Mouse (Mus musculus) limb, embryonic 12.5 days (tissue): ENCODE measurements around the gene Zfp422. TPM values are rescaled to one million over a fixed set of nuclear protein-coding genes. Genes with fewer than 3 reads are reported as not detected.

ENCODE experiments used
- ATAC-seq: fragments of 200-750 bp; cut with Nextera tagmentation; 2 replicates; pipeline ENCODE4 v1.8.0; 2017; ENCODE audit warnings: low read depth, moderate TSS enrichment; ENCODE audit not compliant: insufficient number of reproducible peaks, insufficient read depth, low FRiP score, low TSS enrichment
- H3K27ac ChIP-seq: fragments of 300-500 bp; sonication (generic); 2 replicates; pipeline ENCODE4 v1.5.1; 2016; ENCODE audit warnings: mild to moderate bottlenecking, moderate library complexity
- H3K27me3 ChIP-seq: fragments of 300-500 bp; sonication (generic); 2 replicates; pipeline ENCODE4 v1.6.1; 2016; ENCODE audit warnings: mild to moderate bottlenecking, moderate library complexity
- H3K36me3 ChIP-seq: fragments of 300-500 bp; sonication (generic); 2 replicates; pipeline ENCODE4 v1.6.1; 2016; ENCODE audit warnings: mild to moderate bottlenecking, moderate library complexity
- H3K4me1 ChIP-seq: fragments of 300-500 bp; sonication (generic); replicated peaks from 2 replicates; pipeline ENCODE4 v1.6.1; 2016
- H3K4me2 ChIP-seq: fragments of 300-500 bp; sonication (generic); 2 replicates; pipeline ENCODE4 v1.6.1; 2016; ENCODE audit warnings: mild to moderate bottlenecking, moderate library complexity
- H3K4me3 ChIP-seq: fragments of 300-500 bp; sonication (generic); replicated peaks from 2 replicates; pipeline ENCODE4 v1.5.1; 2016; ENCODE audit warnings: mild to moderate bottlenecking
- H3K9ac ChIP-seq: fragments of 300-500 bp; sonication (generic); replicated peaks from 2 replicates; pipeline ENCODE4 v1.6.1; 2016; ENCODE audit warnings: mild to moderate bottlenecking, moderate library complexity
- H3K9me3 ChIP-seq: fragments of 300-500 bp; sonication (generic); 2 replicates; pipeline ENCODE4 v1.6.1; 2016; ENCODE audit warnings: mild to moderate bottlenecking, moderate library complexity
- WGBS: fragments of 180-500 bp; shearing (Covaris S2); methylation state at CpG from one replicate; pipeline ENCODE4 v1.1.7; 2016; 5-methylcytosine and 5-hydroxymethylcytosine counted together
- polyA plus RNA-seq: library from polyadenylated mRNA; unstranded; fragments of >200 nt; fragmentation: Nextera tagmentation; extraction: Ambion mirVana; gene quantifications from 2 replicates; pipeline ENCODE4 v1.2.1, GENCODE M21; 2016

The Zfp422 gene
- polyA plus RNA-seq, 1 experiment from 2014 or later: 269 TPM

GRCm38 (mm10) chr6:116647763-116648162 is 19.0 kb upstream of the Zfp422 start:
- Histone ChIP-seq H3K36me3 (no peaks in the 10 kb centered on the region), H3K27ac (no peak overlapping the region), H3K4me3 (no peak overlapping the region), H3K9ac (no peak overlapping the region), H3K4me2 (no peak overlapping the region), H3K4me1 (peaks cover 8% of the 10 kb centered on the region), H3K9me3 (no peaks in the 10 kb centered on the region), H3K27me3 (peaks cover 12% of the 10 kb centered on the region)
- WGBS: 81% methylated on average over 12 of the region's 12 CpGs
- no peak for ATAC-seq

- H3K9me3 ChIP-seq: no peaks in the 10 kb centered on the region
- H3K36me3 ChIP-seq: no peaks in the 10 kb centered on the region
- no peak overlapping the region for H3K4me2 ChIP-seq
- ATAC-seq: no peak
- 59% methylated on average over 3 of the region's 3 CpGs for WGBS
- H3K4me1 ChIP-seq: no peaks in the 10 kb centered on the region
- H3K27ac ChIP-seq: no peak overlapping the region
- no peak overlapping the region for H3K9ac ChIP-seq
- H3K4me3 ChIP-seq: no peak overlapping the region
- no peaks in the 10 kb centered on the region for H3K27me3 ChIP-seq
Measured at GRCm38 (mm10) chr6:116644335-116644734, 15.5 kb upstream of the Zfp422 start.

- Histone ChIP-seq H3K4me1 (no peaks in the 10 kb centered on the region), H3K4me2 (no peak overlapping the region), H3K4me3 (no peak overlapping the region), H3K9me3 (no peaks in the 10 kb centered on the region), H3K9ac (no peak overlapping the region), H3K27ac (no peak overlapping the region), H3K36me3 (no peaks in the 10 kb centered on the region), H3K27me3 (no peaks in the 10 kb centered on the region)
- ATAC-seq: no peak
- WGBS: 73% methylated on average over 4 of the region's 4 CpGs
Measured at GRCm38 (mm10) chr6:116643881-116644280, 15.1 kb upstream of the Zfp422 start.

GRCm38 (mm10) chr6:116642942-116643341 is 14.1 kb upstream of the Zfp422 start:
- Histone ChIP-seq H3K4me2 (no peak overlapping the region), H3K27ac (no peak overlapping the region), H3K4me3 (no peak overlapping the region), H3K36me3 (no peaks in the 10 kb centered on the region), H3K27me3 (no peaks in the 10 kb centered on the region), H3K9me3 (no peaks in the 10 kb centered on the region), H3K4me1 (no peaks in the 10 kb centered on the region), H3K9ac (no peak overlapping the region)
- no peak for ATAC-seq
- 74% methylated on average over 11 of the region's 11 CpGs for WGBS

- no peak overlapping the region for H3K9ac ChIP-seq
- no peak overlapping the region for H3K4me2 ChIP-seq
- H3K4me1 ChIP-seq: peaks cover 6% of the 10 kb centered on the region; the same call in 1 of the 2 replicates
- ATAC-seq: no peak
- H3K27me3 ChIP-seq: no peaks in the 10 kb centered on the region
- H3K9me3 ChIP-seq: no peaks in the 10 kb centered on the region
- no peaks in the 10 kb centered on the region for H3K36me3 ChIP-seq
- H3K4me3 ChIP-seq: no peak overlapping the region
- no peak overlapping the region for H3K27ac ChIP-seq
- 84% methylated on average over 2 of the region's 2 CpGs for WGBS
Measured at GRCm38 (mm10) chr6:116639663-116640062, 10.9 kb upstream of the Zfp422 start.

GRCm38 (mm10) chr6:116638871-116639270 is 10.1 kb upstream of the Zfp422 start:
- WGBS: 72% methylated on average over 2 of the region's 2 CpGs
- Histone ChIP-seq H3K36me3 (no peaks in the 10 kb centered on the region), H3K4me1 (peaks cover 6% of the 10 kb centered on the region; the same call in 1 of the 2 replicates), H3K9ac (no peak overlapping the region), H3K4me2 (no peak overlapping the region), H3K27me3 (no peaks in the 10 kb centered on the region), H3K4me3 (no peak overlapping the region), H3K9me3 (no peaks in the 10 kb centered on the region), H3K27ac (no peak overlapping the region)
- ATAC-seq: no peak

- no peak for ATAC-seq
- Histone ChIP-seq H3K9ac (no peak overlapping the region), H3K36me3 (no peaks in the 10 kb centered on the region), H3K27me3 (no peaks in the 10 kb centered on the region), H3K27ac (no peak overlapping the region), H3K9me3 (no peaks in the 10 kb centered on the region), H3K4me3 (no peak overlapping the region), H3K4me1 (peaks cover 6% of the 10 kb centered on the region; the same call in 1 of the 2 replicates), H3K4me2 (no peak overlapping the region)
- WGBS: 90% methylated on average over 5 of the region's 5 CpGs
Measured at GRCm38 (mm10) chr6:116637496-116637895, 8.7 kb upstream of the Zfp422 start.

- ATAC-seq: no peak
- H3K27ac ChIP-seq: 0 out of 2 replicates have a peak overlapping the region, but pooled peaks have one; percentile 41
- 70% methylated on average over 9 of the region's 9 CpGs for WGBS
Measured at GRCm38 (mm10) chr6:116636581-116637235, 7.9 kb upstream of the Zfp422 start.

GRCm38 (mm10) chr6:116635251-116636180 is 6.7 kb upstream of the Zfp422 start:
- H3K4me1 ChIP-seq: peaks cover 6% of the 10 kb centered on the region; the same call in 1 of the 2 replicates
- 67% methylated on average over 10 of the region's 10 CpGs for WGBS
- no peak overlapping the region for H3K4me2 ChIP-seq
- no peaks in the 10 kb centered on the region for H3K36me3 ChIP-seq
- H3K9me3 ChIP-seq: no peaks in the 10 kb centered on the region
- ATAC-seq: peak; percentile 56; the same call in 1 of the 2 replicates
- no peaks in the 10 kb centered on the region for H3K27me3 ChIP-seq
- no peak overlapping the region for H3K9ac ChIP-seq
- H3K4me3 ChIP-seq: no peak overlapping the region
- peak overlapping the region; percentile 59; the same call in 1 of the 2 replicates for H3K27ac ChIP-seq

More at GRCm38 (mm10) chr6:116636581-116637235, 7.9 kb upstream of the Zfp422 start:
- Histone ChIP-seq H3K4me1 (peaks cover 6% of the 10 kb centered on the region; the same call in 1 of the 2 replicates), H3K9me3 (no peaks in the 10 kb centered on the region), H3K4me3 (no peak overlapping the region), H3K36me3 (no peaks in the 10 kb centered on the region), H3K27me3 (no peaks in the 10 kb centered on the region), H3K4me2 (no peak overlapping the region), H3K9ac (no peak overlapping the region)

GRCm38 (mm10) chr6:116633741-116634695 is 5.2 kb upstream of the Zfp422 start:
- H3K36me3 ChIP-seq: no peaks in the 10 kb centered on the region
- H3K4me3 ChIP-seq: no peak overlapping the region
- H3K9ac ChIP-seq: no peak overlapping the region
- no peak overlapping the region for H3K27ac ChIP-seq
- H3K9me3 ChIP-seq: no peaks in the 10 kb centered on the region
- peaks cover 6% of the 10 kb centered on the region; the same call in 1 of the 2 replicates for H3K4me1 ChIP-seq
- H3K27me3 ChIP-seq: no peaks in the 10 kb centered on the region
- no peak overlapping the region for H3K4me2 ChIP-seq
- ATAC-seq: no peak
- WGBS: 89% methylated on average over 17 of the region's 17 CpGs
